ENCODE assay signal across 23 mouse cellular contexts in the genomic region with DNA sequence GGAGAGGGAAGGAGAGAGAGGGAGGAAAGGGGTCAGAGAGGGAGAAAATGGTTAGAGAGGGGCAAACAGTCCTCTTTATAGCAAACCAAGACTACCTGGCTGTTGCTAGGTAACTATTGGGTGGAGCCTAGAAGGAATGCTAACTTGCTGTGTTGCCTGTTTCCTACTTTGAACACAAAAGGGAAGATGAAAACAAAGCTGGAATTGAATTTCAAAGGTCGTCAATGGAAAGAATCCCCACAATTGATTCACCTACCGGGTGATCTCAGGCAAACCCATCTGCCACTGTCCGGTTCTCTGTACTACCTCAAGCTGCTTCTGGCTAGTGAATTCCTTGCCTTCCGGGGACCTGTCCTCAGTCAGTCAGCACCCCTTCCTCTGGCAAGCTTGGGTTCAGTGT. TPM values are rescaled to one million over a fixed set of nuclear protein-coding genes. Genes with fewer than 3 reads are reported as not detected.
"Had no signal": no experiment of that assay in that cellular context is flagged by ENCODE, and none has a peak within 500 bp of the region (broad histone marks: within the 10 kb centered on the region; RNA-seq: fewer than 3 reads in every experiment).

No protein-coding gene starts in this region.

- ATAC-seq: liver, postnatal 0 days; lung, postnatal 0 days; midbrain, embryonic 16.5 days had no signal

- H3K27ac ChIP-seq: lung, embryonic 15.5 days; midbrain, embryonic 10.5 days; midbrain, embryonic 12.5 days; neural tube, embryonic 13.5 days; neural tube, embryonic 15.5 days; stomach, embryonic 15.5 days; stomach, postnatal 0 days had no signal

- H3K9me3 ChIP-seq: lung, embryonic 15.5 days; midbrain, embryonic 10.5 days; midbrain, embryonic 12.5 days; neural tube, embryonic 13.5 days; neural tube, embryonic 15.5 days; stomach, embryonic 15.5 days had no signal

- DNase-seq: liver, postnatal 0 days; lung, adult 2 months; lung, postnatal 14 days; lung, postnatal 4 days; midbrain, embryonic 14.5 days; right cerebral cortex, postnatal 14 days; thymus, adult 2 months; thymus, postnatal 25 days had no signal

- H3K4me3 ChIP-seq: lung, embryonic 15.5 days; midbrain, embryonic 10.5 days; midbrain, embryonic 12.5 days; myocyte; neural tube, embryonic 13.5 days; neural tube, embryonic 15.5 days; stomach, embryonic 15.5 days had no signal

- H3K4me2 ChIP-seq: lung, embryonic 15.5 days; midbrain, embryonic 12.5 days; neural tube, embryonic 13.5 days; neural tube, embryonic 15.5 days; stomach, embryonic 15.5 days had no signal

- H3K4me1 ChIP-seq: lung, embryonic 15.5 days; midbrain, embryonic 10.5 days; midbrain, embryonic 12.5 days; neural tube, embryonic 13.5 days; neural tube, embryonic 15.5 days; stomach, embryonic 15.5 days had no signal

- H3K36me3 ChIP-seq: lung, embryonic 15.5 days; midbrain, embryonic 10.5 days; midbrain, embryonic 12.5 days; neural tube, embryonic 13.5 days; neural tube, embryonic 15.5 days; stomach, embryonic 15.5 days had no signal

- H3K9ac ChIP-seq: liver, postnatal 0 days; lung, embryonic 15.5 days; midbrain, embryonic 12.5 days; neural tube, embryonic 13.5 days; neural tube, embryonic 15.5 days; stomach, embryonic 15.5 days had no signal

- H3K27me3 ChIP-seq: lung, embryonic 15.5 days; midbrain, embryonic 12.5 days; neural tube, embryonic 13.5 days; neural tube, embryonic 15.5 days; stomach, embryonic 15.5 days had no signal

RNA-seq across cellular contexts. Expression of a gene that starts 7.5 kb away (rescaled TPM):
- total RNA-seq: megakaryocyte, adult 5-6 weeks; megakaryocyte-erythroid progenitor cell, adult 5-6 weeks had no signal
- polyA plus RNA-seq: liver, postnatal 0 days; lung, adult 2 months; lung, embryonic 15.5 days; lung, postnatal 0 days; midbrain, embryonic 10.5 days; midbrain, embryonic 12.5 days; midbrain, embryonic 14.5 days; midbrain, embryonic 16.5 days; myocyte; neural tube, embryonic 11.5 days; neural tube, embryonic 13.5 days; neural tube, embryonic 15.5 days; spleen, adult 2 months; stomach, embryonic 15.5 days; stomach, postnatal 0 days; testis, adult 2 months; thymus, adult 2 months had no signal

RNA-seq across cellular contexts. Expression of a gene that starts 7.5 kb away (rescaled TPM):
- total RNA-seq: megakaryocyte, adult 5-6 weeks; megakaryocyte-erythroid progenitor cell, adult 5-6 weeks had no signal
- polyA plus RNA-seq: liver, postnatal 0 days; lung, adult 2 months; lung, embryonic 15.5 days; lung, postnatal 0 days; midbrain, embryonic 10.5 days; midbrain, embryonic 12.5 days; midbrain, embryonic 14.5 days; midbrain, embryonic 16.5 days; myocyte; neural tube, embryonic 11.5 days; neural tube, embryonic 13.5 days; neural tube, embryonic 15.5 days; spleen, adult 2 months; stomach, embryonic 15.5 days; stomach, postnatal 0 days; testis, adult 2 months; thymus, adult 2 months had no signal

RNA-seq across cellular contexts. Expression of a gene that starts 15.3 kb away (rescaled TPM):
- total RNA-seq: megakaryocyte, adult 5-6 weeks; megakaryocyte-erythroid progenitor cell, adult 5-6 weeks had no signal
- polyA plus RNA-seq: liver, postnatal 0 days; lung, adult 2 months; lung, embryonic 15.5 days; lung, postnatal 0 days; midbrain, embryonic 10.5 days; midbrain, embryonic 12.5 days; midbrain, embryonic 14.5 days; midbrain, embryonic 16.5 days; myocyte; neural tube, embryonic 11.5 days; neural tube, embryonic 13.5 days; neural tube, embryonic 15.5 days; spleen, adult 2 months; stomach, embryonic 15.5 days; stomach, postnatal 0 days; testis, adult 2 months; thymus, adult 2 months had no signal

RNA-seq across cellular contexts. Expression of a gene that starts 17.7 kb away (rescaled TPM):
- total RNA-seq: megakaryocyte, adult 5-6 weeks; megakaryocyte-erythroid progenitor cell, adult 5-6 weeks had no signal
- polyA plus RNA-seq: liver, postnatal 0 days; lung, adult 2 months; lung, embryonic 15.5 days; lung, postnatal 0 days; midbrain, embryonic 10.5 days; midbrain, embryonic 12.5 days; midbrain, embryonic 14.5 days; midbrain, embryonic 16.5 days; myocyte; neural tube, embryonic 11.5 days; neural tube, embryonic 13.5 days; neural tube, embryonic 15.5 days; spleen, adult 2 months; stomach, embryonic 15.5 days; stomach, postnatal 0 days; testis, adult 2 months had no signal

RNA-seq across cellular contexts. Expression of a gene that starts 21.8 kb away (rescaled TPM):
- total RNA-seq: megakaryocyte, adult 5-6 weeks; megakaryocyte-erythroid progenitor cell, adult 5-6 weeks had no signal
- polyA plus RNA-seq: liver, postnatal 0 days; lung, adult 2 months; lung, embryonic 15.5 days; lung, postnatal 0 days; midbrain, embryonic 10.5 days; midbrain, embryonic 12.5 days; midbrain, embryonic 14.5 days; midbrain, embryonic 16.5 days; myocyte; neural tube, embryonic 11.5 days; neural tube, embryonic 13.5 days; neural tube, embryonic 15.5 days; spleen, adult 2 months; stomach, embryonic 15.5 days; stomach, postnatal 0 days; testis, adult 2 months; thymus, adult 2 months had no signal
